Mouse (Mus musculus) fat pad, adult 2 months (tissue): ENCODE measurements around the gene 0610010F05Rik.
"Not testable (repeated sequence)": the region's sequence is repeated elsewhere in the genome, so short reads cannot be mapped to it uniquely, and the experiment has no call there.

ENCODE experiments used
- DNase-seq: peaks from one replicate; pipeline ENCODE4 v3.0.0-alpha.2; 2011; ENCODE audit warnings: low read depth, low spot score; ENCODE audit errors: extremely low read depth

Gene 0610010F05Rik

DNA sequence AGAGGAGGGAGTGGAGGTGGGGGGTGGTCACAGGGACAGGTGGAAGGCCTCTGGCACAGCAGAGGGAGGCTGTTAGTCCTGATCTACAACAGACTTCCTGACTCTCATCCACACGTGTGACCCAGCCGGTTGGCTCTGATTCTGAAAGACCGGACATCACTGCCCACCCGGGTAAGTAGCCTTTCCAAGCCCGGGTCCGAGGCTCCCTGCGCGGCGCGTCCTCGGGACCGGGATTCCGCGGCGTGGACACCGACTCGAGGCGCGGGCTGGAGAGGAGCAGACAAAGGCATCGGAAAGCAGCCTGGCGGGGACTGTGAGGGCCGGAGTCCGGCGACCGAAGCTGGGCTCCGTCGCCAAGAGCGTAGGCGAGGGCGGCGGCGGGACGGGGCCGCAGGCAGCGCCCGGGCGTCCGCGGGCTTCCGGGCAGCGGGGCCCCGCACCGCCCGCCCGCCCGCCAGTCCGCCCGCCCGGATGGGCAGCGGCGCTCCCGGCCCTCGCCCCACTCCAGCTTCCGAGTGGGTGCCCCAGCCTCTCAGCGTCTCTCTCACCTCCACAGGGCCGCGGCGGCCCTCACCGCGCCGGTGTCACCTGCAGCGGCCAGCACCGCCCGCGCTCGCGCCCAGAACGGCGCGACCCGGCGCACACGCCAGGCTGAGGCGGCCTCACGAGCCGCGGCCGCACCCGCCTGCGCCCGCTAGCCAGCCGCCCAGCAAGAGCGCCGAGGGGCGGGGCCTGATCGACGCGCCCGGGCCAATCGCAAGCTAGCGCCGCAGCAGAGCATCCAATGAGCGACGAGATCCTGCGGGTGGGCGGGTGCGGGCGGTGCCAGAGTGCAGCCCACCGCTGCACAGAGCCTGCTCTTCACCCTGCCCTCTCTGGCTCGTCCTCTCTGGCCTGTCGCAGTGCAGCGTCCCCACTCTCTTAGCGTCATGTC is at the start of gene 0610010F05Rik:
0610010F05Rik (minus strand) TSS at position 695 of the 934 bp plus-strand sequence.
- DNase-seq = peak; percentile 18

- no peak for DNase-seq
Measured at GRCm38 (mm10) chr11:23682561-23682960, 49.1 kb upstream of the 0610010F05Rik start.

DNA sequence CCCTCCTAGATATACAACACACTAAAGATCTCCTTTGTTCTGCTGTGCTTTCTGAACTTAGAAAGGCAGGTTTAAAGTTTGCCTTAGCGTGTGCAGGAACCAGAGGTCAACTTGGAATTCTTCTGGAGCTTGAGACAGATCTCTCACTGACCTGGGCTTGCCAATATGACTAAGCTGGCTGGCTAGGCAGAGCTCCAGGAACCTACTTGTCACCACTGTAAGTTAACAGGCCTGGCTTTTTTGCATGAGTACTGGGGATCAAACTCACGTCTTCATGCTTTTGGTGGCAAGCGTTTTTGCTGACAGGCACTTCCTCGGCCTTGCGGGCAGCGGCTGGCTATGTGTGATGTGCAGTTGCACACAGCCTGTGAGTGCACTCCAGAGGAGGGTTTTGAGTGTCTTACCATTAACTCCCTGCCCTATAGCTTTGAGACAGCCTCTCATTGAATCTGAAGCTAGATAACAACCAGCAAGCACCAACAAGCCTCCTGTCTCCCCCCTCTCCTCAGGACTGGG is 47.1 kb upstream of the 0610010F05Rik start:
- no peak for DNase-seq

DNA sequence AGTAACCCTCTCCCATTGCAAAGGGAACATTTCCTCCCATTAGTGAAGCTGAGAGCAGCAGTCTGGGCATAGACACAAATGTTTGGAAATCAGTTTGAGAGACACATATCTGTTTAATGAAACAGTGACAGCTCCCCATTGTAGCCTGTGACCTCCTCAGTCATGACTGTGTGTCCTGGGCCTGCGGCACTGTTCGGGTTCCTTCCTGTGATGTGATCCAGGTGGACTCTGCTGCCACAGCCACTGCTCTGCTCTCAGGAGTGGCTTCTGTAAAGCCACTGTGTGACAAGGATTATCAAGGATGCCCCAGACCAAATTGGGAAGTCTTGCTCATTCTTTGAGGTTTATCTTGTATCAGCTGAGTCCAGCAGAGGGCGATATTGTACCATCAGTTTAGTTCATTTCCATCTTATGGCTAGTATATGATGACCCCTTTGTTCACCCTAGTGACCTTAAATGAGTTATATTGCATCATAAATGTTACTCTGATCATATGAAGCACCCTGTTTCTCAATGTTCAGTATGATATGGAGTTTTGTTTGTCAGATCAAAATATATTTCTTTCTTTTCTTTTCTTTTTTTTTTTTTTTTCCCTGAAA is 45.7 kb upstream of the 0610010F05Rik start:
- DNase-seq = no peak

DNA sequence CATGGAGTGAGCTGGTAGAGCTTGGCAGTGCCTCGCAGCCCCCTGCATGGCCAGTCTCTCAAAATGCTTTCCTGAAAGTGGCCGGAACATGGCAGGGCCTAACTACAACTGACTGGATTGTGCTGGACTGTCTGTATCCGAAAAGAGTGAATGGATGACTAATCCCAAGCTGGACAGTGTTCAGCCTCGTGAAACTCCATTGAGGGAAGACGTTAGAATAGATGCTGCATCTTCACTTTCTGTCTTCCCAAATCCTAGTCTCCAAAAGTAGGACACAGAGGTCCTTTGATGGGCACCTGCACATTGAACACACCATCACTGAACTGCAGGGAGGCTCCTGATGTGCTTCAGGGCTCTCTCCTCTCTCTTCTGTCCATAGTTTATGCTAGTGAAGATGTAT is 42.7 kb upstream of the 0610010F05Rik start:
- no peak for DNase-seq

- no peak for DNase-seq
Measured at GRCm38 (mm10) chr11:23672256-23672749, 38.9 kb upstream of the 0610010F05Rik start.

DNA sequence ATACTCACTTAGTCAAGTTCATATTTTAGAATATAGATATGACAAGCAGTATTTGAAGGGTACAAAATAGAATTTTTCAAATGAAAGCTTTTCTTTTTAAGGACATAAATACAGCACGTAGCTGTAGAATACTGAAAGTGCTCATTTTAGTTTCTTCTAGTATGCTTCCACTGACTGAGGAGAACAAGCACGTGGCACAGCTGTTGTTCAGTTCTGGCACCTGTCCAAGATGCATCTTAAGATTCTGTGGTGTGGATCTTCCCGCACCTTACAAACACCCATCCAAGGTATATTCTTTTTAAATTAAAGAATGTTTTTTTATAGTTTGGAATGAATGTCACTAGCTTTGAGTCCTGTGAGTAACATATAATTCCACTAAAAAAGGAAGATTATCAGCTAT is 33.7 kb upstream of the 0610010F05Rik start:
- DNase-seq = no peak

DNA sequence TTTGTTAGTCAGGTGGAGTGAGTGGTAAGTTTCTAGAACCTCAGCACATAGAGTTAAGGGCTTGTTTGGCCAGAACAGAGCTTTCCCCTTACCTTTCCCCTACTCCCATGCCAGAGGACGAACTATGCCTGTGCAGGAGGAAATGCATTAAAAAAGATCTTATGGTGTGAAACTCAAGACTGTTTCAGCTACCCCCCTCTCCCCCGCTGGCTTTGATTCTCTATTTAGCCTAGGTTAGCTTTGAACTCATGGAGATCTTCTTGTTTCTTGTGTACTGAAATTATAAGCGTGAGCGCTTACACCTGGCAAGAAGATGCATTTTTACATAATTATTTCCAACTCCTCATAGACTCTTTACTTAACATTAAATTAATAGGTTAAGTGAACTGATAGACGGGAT is 33.1 kb upstream of the 0610010F05Rik start:
- DNase-seq = no peak

- DNase-seq = no peak
Measured at GRCm38 (mm10) chr11:23665798-23666501, 32.5 kb upstream of the 0610010F05Rik start, which contains the start of gene Pex13. Gene Pex13, minus strand, starts transcription at chr11:23665959.

GRCm38 (mm10) chr11:23665311-23665786 is 31.9 kb upstream of the 0610010F05Rik start, which contains the start of gene Pus10:
Gene Pus10, plus strand, starts transcription at chr11:23665674.
- no peak for DNase-seq

DNA sequence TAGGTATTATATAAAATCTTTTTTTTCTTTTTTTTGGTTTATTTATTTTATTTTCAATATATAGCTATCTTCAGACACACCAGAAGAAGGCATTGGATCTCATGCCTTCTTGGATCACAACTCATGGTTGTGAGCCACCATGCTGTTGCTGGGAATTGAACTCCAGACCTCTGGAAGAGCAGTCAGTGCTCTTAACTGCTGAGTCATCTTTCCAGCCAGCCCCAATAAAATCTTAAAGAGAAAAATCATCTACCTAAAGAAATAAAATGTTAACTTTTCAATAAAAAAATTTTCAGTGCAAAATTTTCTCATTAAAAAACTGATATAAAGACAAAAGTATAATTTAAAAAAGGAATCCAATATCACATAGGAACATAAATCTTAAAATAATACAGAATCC is 30.8 kb upstream of the 0610010F05Rik start:
- no peak for DNase-seq

GRCm38 (mm10) chr11:23657791-23658190 is 24.4 kb upstream of the 0610010F05Rik start:
- no peak for DNase-seq

DNA sequence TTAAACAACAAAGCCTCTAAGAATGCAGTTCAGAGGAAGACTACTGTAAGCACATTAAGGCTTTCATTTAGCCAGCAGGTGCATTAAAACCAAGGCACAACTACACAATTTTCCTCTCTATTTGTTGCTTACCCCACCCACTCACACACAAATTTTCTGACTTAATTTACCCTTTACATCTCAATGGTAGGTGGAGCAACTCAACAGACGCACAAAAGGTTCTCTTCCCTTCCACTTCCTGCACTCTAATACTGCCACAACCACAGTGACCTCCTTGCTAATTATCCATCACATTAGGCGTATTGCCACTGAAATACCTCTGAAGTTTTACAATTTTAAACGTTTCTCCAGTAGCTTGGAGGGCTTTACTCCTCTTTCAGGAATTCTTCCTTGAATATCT is 20.2 kb upstream of the 0610010F05Rik start:
- DNase-seq = no peak

DNA sequence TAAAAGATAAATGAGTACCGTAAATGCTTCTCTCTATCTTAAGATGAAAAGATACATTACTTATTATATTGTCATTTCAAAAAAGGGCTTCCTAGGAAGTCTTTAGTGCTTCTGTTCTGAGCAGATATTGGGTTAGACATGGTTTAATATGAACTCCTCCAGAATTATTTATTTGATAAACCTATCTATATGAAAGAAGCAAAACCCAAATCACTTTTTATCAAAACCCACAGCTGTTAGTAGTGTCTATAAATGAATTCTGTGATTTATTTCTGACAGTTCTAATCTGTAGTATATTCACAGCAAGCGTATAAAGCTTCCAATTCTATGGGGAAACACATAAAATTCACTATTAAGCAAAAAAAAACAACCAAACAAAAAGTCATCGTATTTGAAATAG is 14.4 kb upstream of the 0610010F05Rik start:
- DNase-seq = no peak

- DNase-seq = no peak
Measured at GRCm38 (mm10) chr11:23647431-23647830, 14.0 kb upstream of the 0610010F05Rik start.

GRCm38 (mm10) chr11:23634573-23634972 is 1.1 kb upstream of the 0610010F05Rik start:
- no peak for DNase-seq

DNA sequence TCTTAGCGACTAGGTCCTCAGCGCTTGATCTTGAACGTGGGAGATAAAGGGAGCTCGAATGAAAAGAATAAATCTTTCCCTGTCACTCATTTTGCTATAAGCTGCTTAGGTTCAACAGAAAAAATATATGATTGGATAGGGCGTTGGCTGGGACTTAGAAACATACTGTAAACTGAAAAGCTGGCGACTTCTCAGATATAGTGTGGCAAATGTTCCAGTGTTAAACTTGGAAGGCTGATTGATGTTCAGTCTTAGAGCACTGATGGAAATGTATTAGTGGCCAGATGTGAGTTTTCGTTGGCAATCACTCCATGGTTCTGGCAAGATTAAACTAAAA is 408 bp upstream of the 0610010F05Rik start:
- no peak for DNase-seq

DNA sequence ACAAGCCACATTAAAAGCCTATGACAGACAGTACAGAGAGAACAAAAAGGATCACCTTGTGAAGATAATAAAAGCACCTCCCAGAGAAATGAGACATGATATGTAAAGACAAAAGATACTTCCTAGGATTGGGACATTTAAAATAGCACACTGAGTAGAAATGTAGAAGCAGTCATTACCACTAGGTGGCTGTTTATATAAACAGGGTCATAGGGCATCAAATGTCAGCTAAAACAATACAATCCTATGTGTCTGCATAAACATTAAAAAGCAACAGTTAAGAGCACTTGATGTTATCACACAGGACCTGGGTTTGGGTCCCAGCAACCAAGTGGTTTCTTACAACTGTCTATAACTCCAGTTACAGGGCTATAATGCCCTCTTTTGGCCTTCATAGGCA is 2.8 kb downstream of the 0610010F05Rik start:
- DNase-seq = no peak

- no peak for DNase-seq
Measured at GRCm38 (mm10) chr11:23618995-23619394, 14.4 kb downstream of the 0610010F05Rik start.

GRCm38 (mm10) chr11:23614546-23614945 is 18.9 kb downstream of the 0610010F05Rik start:
- DNase-seq = no peak

DNA sequence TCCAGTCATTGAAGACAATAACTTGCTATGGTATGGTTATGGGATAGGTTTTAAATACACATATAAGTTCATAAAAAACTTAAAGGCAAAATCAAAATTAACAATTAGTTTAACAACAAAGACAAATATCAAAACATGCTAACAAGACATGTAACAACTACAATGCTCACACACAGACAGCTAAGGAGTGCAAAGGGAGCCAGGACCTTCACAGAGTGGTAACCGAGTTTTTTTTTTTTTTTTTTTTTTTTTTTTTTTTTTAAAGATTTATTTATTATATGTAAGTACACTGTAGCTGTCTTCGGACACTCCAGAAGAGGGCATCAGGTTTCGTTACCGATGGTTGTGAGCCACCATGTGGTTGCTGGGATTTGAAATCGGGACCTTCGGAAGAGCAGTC is 26.1 kb downstream of the 0610010F05Rik start:
- not testable (repeated sequence) for DNase-seq
